Mouse (Mus musculus): Measurements from ENCODE around the gene Mrap. TPM values are rescaled to one million over a fixed set of nuclear protein-coding genes. Genes with fewer than 3 reads are reported as not detected.

The Mrap gene
- polyA plus RNA-seq, 1 experiment from 2014 or later: 0.21 TPM

DNA sequence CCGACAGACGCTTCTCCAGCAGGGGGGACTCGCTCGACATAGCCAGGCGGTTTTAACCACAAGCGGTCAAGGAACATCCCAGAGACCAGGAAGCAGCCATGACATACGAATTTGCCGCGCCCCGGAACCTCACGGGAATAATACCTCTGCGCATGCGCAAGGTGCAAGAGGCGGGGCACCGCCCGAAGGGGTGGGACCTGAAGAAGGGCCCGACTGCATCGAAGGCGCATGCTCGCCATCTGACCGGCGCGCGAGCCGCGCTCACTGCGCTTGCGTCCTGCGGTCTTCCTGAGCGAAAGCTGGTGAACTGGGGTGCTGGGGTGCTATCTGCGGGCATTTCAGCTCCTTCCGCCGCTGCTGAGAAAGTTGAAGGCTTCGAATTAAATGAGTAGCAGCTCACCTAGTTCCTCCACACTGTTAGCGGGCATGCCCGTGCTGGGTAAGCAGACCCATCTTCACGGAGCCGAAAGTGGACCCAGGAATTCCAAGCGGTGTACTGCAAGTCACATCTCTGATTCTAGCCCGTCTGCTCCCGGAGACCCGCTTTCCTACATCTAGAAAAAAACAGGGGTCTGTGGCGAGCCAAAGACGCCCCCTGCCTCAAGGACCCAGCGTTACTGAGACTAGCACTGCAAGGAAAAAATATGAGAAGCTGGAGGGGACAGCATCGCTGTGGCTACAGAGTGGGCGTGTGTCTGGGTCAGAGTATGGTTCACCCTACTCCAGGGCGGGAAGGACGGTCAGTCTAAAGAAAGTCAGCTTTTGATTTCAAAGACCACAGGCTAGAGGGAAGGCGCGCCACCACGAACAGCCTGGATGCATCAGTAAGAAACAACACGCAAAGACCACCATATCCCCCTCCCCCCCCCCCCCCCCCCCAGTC is 10.5 kb upstream of the Mrap start, which contains the start of gene Mis18a:
Gene Mis18a (minus strand): TSS at position 172 of the 883 bp plus-strand sequence.
- 1% methylated on average over 53 of the region's 53 CpGs for WGBS
- H3K4me2 ChIP-seq (ENCODE audit: low read depth, low read length): peak within 1 kb of the TSS; percentile 92
- no peaks in the 10 kb centered on the region; the same call in 1 of the 2 replicates for H3K36me3 ChIP-seq (replicated peaks; ENCODE audit: control insufficient read depth, insufficient read depth, low read depth, low read length)
- no peaks in the 10 kb centered on the region; the same call in 1 of the 2 replicates for H3K4me1 ChIP-seq (ENCODE audit: control insufficient read depth, insufficient read depth, low read length)
- peak within 1 kb of the TSS; percentile 56; the same call in 1 of the 2 replicates for H3K27ac ChIP-seq (replicated peaks; ENCODE audit: low read depth, low read length)
- DNase-seq (ENCODE audit: low spot score) (peak; percentile 98), ATAC-seq (replicated peaks; ENCODE audit: insufficient number of reproducible peaks, low FRiP score, low TSS enrichment, low read depth) (peak; percentile 92)
- H3K9me3 ChIP-seq (replicated peaks; ENCODE audit: control insufficient read depth, low read length): no peaks in the 10 kb centered on the region
- H3K4me3 ChIP-seq (ENCODE audit: low read depth, low read length): peak within 1 kb of the TSS; percentile 59
- H3K9ac ChIP-seq (replicated peaks; ENCODE audit: low read length): peak within 1 kb of the TSS; percentile 87
- H3K27me3 ChIP-seq (ENCODE audit: control insufficient read depth, insufficient read depth, low read length): no peaks in the 10 kb centered on the region

DNA sequence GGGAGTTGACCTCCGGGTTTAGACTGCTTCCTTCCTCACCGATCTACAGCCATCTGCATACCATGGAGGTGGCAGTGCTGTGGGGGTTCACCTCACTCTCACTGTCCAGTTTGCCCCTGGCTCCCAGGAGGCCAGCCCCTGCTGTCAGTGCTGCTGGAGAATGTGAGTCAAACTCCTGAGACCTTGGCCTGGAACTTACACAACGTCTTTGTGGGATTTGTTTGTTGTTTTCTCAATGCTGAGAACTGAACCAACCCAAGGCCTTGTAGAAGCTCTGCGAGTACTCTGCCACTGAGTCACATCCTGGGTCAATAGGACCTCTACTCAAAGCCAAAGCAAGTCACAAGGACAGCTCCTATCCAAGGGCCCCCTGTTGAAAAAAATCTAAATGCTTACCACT is 2.4 kb upstream of the Mrap start:
- Histone ChIP-seq H3K9me3 (replicated peaks; ENCODE audit: control insufficient read depth, low read length) (no peaks in the 10 kb centered on the region), H3K9ac (replicated peaks; ENCODE audit: low read length) (no peak overlapping the region), H3K27me3 (ENCODE audit: control insufficient read depth, insufficient read depth, low read length) (no peaks in the 10 kb centered on the region), H3K4me1 (ENCODE audit: control insufficient read depth, insufficient read depth, low read length) (no peaks in the 10 kb centered on the region), H3K4me2 (ENCODE audit: low read depth, low read length) (no peak overlapping the region), H3K36me3 (replicated peaks; ENCODE audit: control insufficient read depth, insufficient read depth, low read depth, low read length) (no peaks in the 10 kb centered on the region), H3K4me3 (ENCODE audit: low read depth, low read length) (no peak overlapping the region), H3K27ac (replicated peaks; ENCODE audit: low read depth, low read length) (no peak overlapping the region)
- WGBS: 76% methylated on average over 4 of the region's 4 CpGs
- no peak for DNase-seq (ENCODE audit: low spot score)
- no peak for ATAC-seq (replicated peaks; ENCODE audit: insufficient number of reproducible peaks, low FRiP score, low TSS enrichment, low read depth)

DNA sequence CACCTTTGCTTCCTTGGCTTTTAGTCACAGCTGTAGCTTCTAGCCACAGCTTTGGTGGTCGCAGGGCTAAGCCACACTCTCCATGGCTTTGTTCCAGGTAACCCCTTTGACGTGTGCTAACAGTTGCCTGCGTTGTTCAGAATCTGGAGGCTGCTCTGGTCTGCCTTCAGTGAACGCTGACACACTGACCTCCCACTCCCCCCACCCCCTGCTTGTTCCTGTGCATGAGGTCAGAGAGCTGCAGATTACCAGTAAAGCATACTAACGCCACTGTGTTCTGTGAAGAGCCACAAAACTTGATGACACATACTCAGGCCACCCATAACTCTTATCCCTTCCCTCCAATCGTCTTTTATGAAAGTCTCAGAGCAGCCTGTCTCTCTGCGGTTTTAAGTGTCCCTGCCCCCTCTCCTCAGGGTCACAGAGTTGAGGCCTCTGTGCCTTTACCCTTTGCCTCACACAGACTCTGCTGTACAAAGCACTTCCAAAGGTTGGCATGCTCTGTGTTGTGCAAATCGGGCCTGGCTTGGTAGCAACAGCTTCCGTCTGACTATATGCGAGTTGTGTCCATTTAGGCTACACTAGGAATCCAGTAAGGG is 1.2 kb upstream of the Mrap start:
- no peaks in the 10 kb centered on the region for H3K9me3 ChIP-seq (replicated peaks; ENCODE audit: control insufficient read depth, low read length)
- H3K27me3 ChIP-seq (ENCODE audit: control insufficient read depth, insufficient read depth, low read length): no peaks in the 10 kb centered on the region
- no peak overlapping the region for H3K4me2 ChIP-seq (ENCODE audit: low read depth, low read length)
- 68% methylated on average over 10 of the region's 10 CpGs for WGBS
- H3K36me3 ChIP-seq (replicated peaks; ENCODE audit: control insufficient read depth, insufficient read depth, low read depth, low read length): no peaks in the 10 kb centered on the region
- no peak for ATAC-seq (replicated peaks; ENCODE audit: insufficient number of reproducible peaks, low FRiP score, low TSS enrichment, low read depth)
- H3K27ac ChIP-seq (replicated peaks; ENCODE audit: low read depth, low read length): no peak overlapping the region
- DNase-seq (ENCODE audit: low spot score): no peak
- H3K4me1 ChIP-seq (ENCODE audit: control insufficient read depth, insufficient read depth, low read length): no peaks in the 10 kb centered on the region
- H3K9ac ChIP-seq (replicated peaks; ENCODE audit: low read length): no peak overlapping the region
- H3K4me3 ChIP-seq (ENCODE audit: low read depth, low read length): no peak overlapping the region

DNA sequence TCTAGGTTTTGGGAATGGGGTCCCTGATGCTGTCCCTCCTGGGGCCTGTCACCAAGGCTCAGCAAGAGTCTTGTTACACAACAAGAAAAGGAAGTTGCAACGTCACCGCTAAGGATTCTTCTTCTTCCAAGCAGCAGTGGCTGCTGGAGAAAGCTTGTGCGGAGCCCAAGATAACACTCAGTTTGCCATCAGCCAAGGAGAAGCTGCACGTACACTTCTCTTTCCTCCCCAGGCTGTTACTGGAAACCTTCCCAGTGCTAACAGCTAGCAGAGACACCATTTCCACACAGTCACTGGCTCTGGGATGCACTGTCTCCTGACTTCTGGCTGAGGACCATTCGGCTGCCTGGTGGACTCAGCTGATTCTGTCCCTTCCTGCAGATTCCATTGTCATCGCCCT is 9.1 kb downstream of the Mrap start:
- H3K36me3 ChIP-seq (replicated peaks; ENCODE audit: control insufficient read depth, insufficient read depth, low read depth, low read length): no peaks in the 10 kb centered on the region
- no peak overlapping the region for H3K4me3 ChIP-seq (ENCODE audit: low read depth, low read length)
- no peak overlapping the region for H3K4me2 ChIP-seq (ENCODE audit: low read depth, low read length)
- H3K9me3 ChIP-seq (replicated peaks; ENCODE audit: control insufficient read depth, low read length): no peaks in the 10 kb centered on the region
- DNase-seq (ENCODE audit: low spot score): no peak
- H3K27ac ChIP-seq (replicated peaks; ENCODE audit: low read depth, low read length): no peak overlapping the region
- no peaks in the 10 kb centered on the region for H3K4me1 ChIP-seq (ENCODE audit: control insufficient read depth, insufficient read depth, low read length)
- no peaks in the 10 kb centered on the region for H3K27me3 ChIP-seq (ENCODE audit: control insufficient read depth, insufficient read depth, low read length)
- no peak overlapping the region for H3K9ac ChIP-seq (replicated peaks; ENCODE audit: low read length)
- ATAC-seq (replicated peaks; ENCODE audit: insufficient number of reproducible peaks, low FRiP score, low TSS enrichment, low read depth): no peak
- WGBS: 85% methylated on average over 6 of the region's 6 CpGs

DNA sequence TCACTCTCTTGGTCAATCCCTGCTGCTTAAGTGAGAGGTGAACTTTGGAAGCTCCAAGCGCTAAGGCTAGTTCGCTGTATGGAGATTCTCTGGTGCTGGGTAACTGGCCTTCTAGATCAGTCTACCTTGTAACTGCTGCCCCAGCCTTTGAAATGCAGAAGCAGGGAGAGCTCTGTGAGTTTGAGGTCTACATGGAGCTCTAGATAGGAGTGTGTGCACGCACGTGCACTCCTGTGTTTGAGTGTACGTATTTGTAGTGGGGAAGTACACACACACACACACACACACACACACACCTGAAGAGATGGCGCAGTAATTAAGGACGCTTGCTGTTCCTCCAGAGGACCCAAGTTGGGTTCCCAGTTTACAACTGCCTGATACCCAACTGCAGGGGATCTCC is 10.2 kb downstream of the Mrap start:
- no peak overlapping the region for H3K4me3 ChIP-seq (ENCODE audit: low read depth, low read length)
- 93% methylated on average over 7 of the region's 7 CpGs for WGBS
- no peak overlapping the region for H3K9ac ChIP-seq (replicated peaks; ENCODE audit: low read length)
- no peaks in the 10 kb centered on the region for H3K9me3 ChIP-seq (replicated peaks; ENCODE audit: control insufficient read depth, low read length)
- H3K27me3 ChIP-seq (ENCODE audit: control insufficient read depth, insufficient read depth, low read length): no peaks in the 10 kb centered on the region
- no peaks in the 10 kb centered on the region for H3K36me3 ChIP-seq (replicated peaks; ENCODE audit: control insufficient read depth, insufficient read depth, low read depth, low read length)
- H3K27ac ChIP-seq (replicated peaks; ENCODE audit: low read depth, low read length): no peak overlapping the region
- no peaks in the 10 kb centered on the region for H3K4me1 ChIP-seq (ENCODE audit: control insufficient read depth, insufficient read depth, low read length)
- no peak overlapping the region for H3K4me2 ChIP-seq (ENCODE audit: low read depth, low read length)
- no peak for ATAC-seq (replicated peaks; ENCODE audit: insufficient number of reproducible peaks, low FRiP score, low TSS enrichment, low read depth)
- DNase-seq (ENCODE audit: low spot score): no peak

DNA sequence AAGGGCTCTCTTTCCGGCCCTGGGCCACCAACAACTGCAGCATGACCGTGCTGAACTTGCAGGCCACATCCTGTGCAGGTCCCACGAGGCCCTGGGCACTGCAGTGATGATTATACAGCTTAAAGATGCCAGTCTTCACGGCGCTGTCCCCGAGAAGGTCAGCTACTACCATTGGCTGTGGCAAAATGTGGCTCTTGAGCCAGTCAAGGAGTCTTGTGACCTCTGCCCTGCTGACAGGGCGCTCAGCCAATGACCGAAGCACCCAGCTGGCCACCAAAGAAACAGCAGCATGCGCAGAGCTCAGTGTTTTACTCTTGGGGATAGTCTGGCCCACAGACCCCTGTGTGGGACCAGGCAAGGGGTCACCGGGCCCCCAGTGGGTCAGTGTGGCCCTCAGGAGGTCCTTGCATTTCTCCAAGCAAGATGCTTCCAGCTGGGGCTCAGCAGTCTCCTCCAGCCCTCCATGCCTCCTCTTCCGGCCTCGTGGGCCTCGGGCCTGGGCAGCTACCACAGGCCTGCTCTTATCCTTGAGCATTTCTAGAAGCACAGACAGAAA is 15.5 kb downstream of the Mrap start:
- no peak overlapping the region for H3K4me3 ChIP-seq (ENCODE audit: low read depth, low read length)
- ATAC-seq (replicated peaks; ENCODE audit: insufficient number of reproducible peaks, low FRiP score, low TSS enrichment, low read depth) (no peak), DNase-seq (ENCODE audit: low spot score) (no peak)
- no peaks in the 10 kb centered on the region for H3K4me1 ChIP-seq (ENCODE audit: control insufficient read depth, insufficient read depth, low read length)
- no peak overlapping the region for H3K9ac ChIP-seq (replicated peaks; ENCODE audit: low read length)
- H3K27me3 ChIP-seq (ENCODE audit: control insufficient read depth, insufficient read depth, low read length): no peaks in the 10 kb centered on the region
- H3K36me3 ChIP-seq (replicated peaks; ENCODE audit: control insufficient read depth, insufficient read depth, low read depth, low read length): no peaks in the 10 kb centered on the region
- H3K9me3 ChIP-seq (replicated peaks; ENCODE audit: control insufficient read depth, low read length): no peaks in the 10 kb centered on the region
- no peak overlapping the region for H3K4me2 ChIP-seq (ENCODE audit: low read depth, low read length)
- 86% methylated on average over 13 of the region's 13 CpGs for WGBS
- no peak overlapping the region for H3K27ac ChIP-seq (replicated peaks; ENCODE audit: low read depth, low read length)

DNA sequence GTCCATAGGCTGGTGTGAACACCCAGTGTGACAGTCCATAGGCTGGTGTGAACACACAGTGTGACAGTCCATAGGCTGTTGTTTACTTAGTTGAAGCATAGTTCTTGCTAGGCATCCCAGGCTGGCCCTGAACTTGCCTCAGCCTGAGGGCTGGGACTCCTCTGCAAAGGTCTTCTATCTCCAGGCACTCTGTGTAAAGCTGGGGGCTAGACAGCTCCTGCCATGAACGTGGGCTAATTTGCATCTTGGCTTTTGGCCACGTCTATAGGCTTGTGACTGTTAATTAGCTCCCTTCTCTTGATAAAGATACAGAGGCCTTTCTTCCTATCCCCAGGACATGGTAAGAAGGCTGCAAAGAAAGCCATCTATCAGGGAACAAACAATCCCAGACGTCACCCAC is 21.3 kb downstream of the Mrap start:
- no peak overlapping the region for H3K4me2 ChIP-seq (ENCODE audit: low read depth, low read length)
- DNase-seq (ENCODE audit: low spot score) (no peak), ATAC-seq (replicated peaks; ENCODE audit: insufficient number of reproducible peaks, low FRiP score, low TSS enrichment, low read depth) (no peak)
- 77% methylated on average over 3 of the region's 3 CpGs for WGBS
- H3K27me3 ChIP-seq (ENCODE audit: control insufficient read depth, insufficient read depth, low read length): no peaks in the 10 kb centered on the region
- no peak overlapping the region for H3K27ac ChIP-seq (replicated peaks; ENCODE audit: low read depth, low read length)
- no peaks in the 10 kb centered on the region; the same call in none of the 2 replicates for H3K36me3 ChIP-seq (replicated peaks; ENCODE audit: control insufficient read depth, insufficient read depth, low read depth, low read length)
- no peaks in the 10 kb centered on the region for H3K9me3 ChIP-seq (replicated peaks; ENCODE audit: control insufficient read depth, low read length)
- no peak overlapping the region for H3K9ac ChIP-seq (replicated peaks; ENCODE audit: low read length)
- H3K4me1 ChIP-seq (ENCODE audit: control insufficient read depth, insufficient read depth, low read length): no peaks in the 10 kb centered on the region
- no peak overlapping the region for H3K4me3 ChIP-seq (ENCODE audit: low read depth, low read length)

DNA sequence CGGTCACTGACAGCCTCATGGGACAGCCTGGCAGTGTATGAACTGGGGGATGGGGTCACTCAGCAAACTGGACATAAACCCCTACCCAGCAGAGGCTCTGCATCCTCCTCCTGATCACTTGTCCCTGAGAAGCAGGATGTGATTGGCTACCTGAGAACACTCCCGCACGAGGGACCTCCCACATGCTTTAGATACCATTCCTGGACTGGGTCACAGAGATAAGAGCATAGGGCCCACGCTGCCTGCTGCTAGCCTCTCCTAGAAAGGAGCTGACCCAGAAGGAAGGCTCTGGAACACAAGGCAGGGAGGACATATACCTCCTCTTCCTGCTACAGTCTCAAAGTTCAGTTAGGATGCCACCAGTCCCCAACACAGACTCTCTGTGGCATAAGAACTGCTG is 22.5 kb downstream of the Mrap start:
- H3K9me3 ChIP-seq (replicated peaks; ENCODE audit: control insufficient read depth, low read length): no peaks in the 10 kb centered on the region
- no peak overlapping the region for H3K9ac ChIP-seq (replicated peaks; ENCODE audit: low read length)
- no peaks in the 10 kb centered on the region for H3K4me1 ChIP-seq (ENCODE audit: control insufficient read depth, insufficient read depth, low read length)
- no peaks in the 10 kb centered on the region for H3K27me3 ChIP-seq (ENCODE audit: control insufficient read depth, insufficient read depth, low read length)
- DNase-seq (ENCODE audit: low spot score): no peak
- H3K4me2 ChIP-seq (ENCODE audit: low read depth, low read length): no peak overlapping the region
- no peaks in the 10 kb centered on the region; the same call in none of the 2 replicates for H3K36me3 ChIP-seq (replicated peaks; ENCODE audit: control insufficient read depth, insufficient read depth, low read depth, low read length)
- WGBS: 76% methylated on average over 4 of the region's 4 CpGs
- no peak overlapping the region for H3K4me3 ChIP-seq (ENCODE audit: low read depth, low read length)
- ATAC-seq (replicated peaks; ENCODE audit: insufficient number of reproducible peaks, low FRiP score, low TSS enrichment, low read depth): no peak
- H3K27ac ChIP-seq (replicated peaks; ENCODE audit: low read depth, low read length): no peak overlapping the region
